Mouse (Mus musculus) left cerebral cortex, adult 18-20 months (tissue): ENCODE measurements at regions not wholly inside any gene's neighbourhood (a gene's known extent, or its start where the extent isn't known, plus 50 kb on each side); places are given as distances from the start of the nearest gene placed in this dataset.

Experiments
- DNase-seq, 2 experiments: peaks; one replicate each; pipeline ENCODE4 v3.0.0; 2021 to 2022; ENCODE audit warnings: low spot score in 2 of 2, mixed read lengths in 1 of 2

DNA sequence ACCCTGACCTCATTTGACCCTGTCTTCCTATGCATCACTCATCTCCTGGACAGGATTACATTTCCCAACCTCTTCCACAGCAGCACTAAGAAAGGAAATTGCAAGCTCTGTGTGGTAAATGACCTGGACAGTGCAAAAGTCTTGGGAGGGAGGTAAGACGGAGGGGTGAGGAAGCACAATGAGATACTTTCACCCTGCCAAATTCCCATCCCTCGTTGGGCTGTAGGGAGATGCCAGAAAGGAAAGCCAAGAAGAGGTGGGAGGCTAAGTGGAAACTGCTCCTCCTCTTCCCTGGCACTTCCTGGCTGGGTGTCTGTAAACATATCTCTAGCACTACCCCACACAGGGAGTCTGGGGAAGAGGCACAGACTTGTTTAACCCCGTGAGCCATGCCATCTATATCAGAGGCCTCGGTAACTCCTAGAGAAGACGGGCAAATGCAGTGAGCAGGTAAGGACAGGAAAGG lies 274.2 kb downstream of the Gm11361 start:
- DNase-seq = no peak

DNA sequence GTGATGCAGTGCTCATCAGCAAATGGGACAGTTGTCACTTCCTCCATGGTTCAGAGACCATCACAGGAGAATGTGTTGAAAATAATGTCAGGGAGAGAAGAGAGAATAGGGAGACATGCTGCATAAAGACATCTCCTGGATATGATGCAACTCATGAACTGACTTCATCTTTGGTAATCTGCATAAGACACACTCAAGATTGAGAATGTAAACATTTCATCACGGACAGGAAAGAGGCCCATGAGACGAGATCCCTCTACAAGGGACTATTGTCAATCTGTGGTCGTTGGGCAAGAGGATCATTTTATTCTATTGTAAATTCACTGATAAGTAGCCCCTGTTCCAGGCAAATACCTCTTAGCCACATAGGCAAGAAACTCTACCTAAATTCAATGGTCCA lies 273.6 kb downstream of the Gm11361 start:
- no peak for DNase-seq

DNA sequence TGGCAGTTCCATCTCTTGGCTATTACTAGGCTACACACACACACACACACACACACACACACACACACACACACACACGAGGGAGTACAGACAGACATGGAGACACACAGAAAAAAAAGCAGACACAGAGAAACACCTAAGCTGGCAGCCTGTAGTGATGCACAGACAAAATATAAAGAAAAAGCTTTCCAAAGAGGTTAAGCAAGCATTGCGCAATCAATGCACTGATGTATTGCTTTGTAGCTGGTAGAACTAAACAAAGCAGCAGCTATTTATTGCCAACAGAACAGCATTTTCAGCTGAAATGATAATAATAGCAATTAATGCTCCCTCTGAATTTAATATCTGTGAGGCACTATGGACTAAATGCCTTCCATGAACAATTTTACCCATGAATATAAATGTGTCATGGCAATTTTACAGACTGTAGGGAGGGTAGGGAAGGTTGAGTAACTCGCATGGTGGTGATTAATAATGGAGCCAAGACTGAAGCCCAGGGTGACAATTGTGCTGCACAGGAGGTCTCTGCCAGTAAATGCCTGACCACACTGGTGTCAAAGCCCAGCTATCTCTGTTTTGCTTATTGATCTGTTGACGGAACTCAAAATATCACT lies 271.7 kb downstream of the Gm11361 start:
- no peak for DNase-seq

DNA sequence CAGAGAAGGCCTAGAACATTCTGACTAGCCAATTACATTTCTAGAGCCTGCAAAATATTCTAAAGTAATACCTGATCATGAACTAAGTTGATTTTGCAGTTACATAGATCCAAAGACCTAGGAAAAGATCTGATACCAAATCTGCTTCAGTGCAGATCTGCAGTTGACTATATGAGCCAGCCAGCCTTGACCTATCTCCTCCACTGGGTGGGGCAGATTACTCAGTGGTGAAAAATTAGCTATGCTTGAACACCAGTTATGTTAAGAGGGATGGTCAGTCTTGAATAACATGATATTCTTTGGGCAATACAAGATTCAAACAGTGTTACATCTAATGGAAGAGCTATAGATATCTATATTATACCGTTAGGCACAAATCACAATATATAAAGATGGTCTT lies 269.0 kb downstream of the Gm11361 start:
- DNase-seq = no peak

DNA sequence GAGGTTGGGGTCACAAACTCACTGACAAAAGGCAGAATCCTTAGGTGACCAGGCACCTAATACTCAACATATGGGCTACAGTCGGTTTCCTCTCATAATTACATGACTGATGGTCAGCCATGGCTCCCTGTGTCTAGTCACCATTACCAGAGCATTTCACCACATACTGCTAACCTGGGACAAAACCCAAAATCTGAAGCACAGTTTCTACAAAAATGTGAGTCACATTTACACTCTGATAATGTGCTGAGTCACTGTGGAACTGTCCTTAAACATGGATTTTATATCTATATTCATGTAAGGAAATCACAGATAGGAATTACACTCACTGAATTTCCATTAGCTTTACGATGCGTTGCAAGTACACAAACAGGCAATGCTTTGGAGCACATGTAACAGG lies 267.1 kb downstream of the Gm11361 start:
- DNase-seq = no peak

DNA sequence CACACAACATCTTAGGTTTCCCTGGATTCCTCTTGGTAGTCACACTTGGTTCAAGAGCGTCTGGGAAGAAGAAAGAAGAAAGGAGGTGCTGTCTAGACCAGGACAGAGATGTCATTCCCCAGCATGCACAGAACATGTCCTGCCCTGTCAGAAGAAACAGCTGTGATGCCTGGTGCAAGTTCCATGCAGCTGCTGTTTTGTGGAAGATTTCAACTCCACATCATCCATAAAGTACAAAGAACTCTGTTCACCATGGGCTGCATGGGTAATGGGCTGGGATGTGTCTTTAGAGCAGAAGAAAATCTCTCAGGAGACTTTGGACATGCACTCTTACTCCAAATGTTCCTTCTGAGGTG lies 262.8 kb downstream of the Gm11361 start:
- DNase-seq = no peak

DNA sequence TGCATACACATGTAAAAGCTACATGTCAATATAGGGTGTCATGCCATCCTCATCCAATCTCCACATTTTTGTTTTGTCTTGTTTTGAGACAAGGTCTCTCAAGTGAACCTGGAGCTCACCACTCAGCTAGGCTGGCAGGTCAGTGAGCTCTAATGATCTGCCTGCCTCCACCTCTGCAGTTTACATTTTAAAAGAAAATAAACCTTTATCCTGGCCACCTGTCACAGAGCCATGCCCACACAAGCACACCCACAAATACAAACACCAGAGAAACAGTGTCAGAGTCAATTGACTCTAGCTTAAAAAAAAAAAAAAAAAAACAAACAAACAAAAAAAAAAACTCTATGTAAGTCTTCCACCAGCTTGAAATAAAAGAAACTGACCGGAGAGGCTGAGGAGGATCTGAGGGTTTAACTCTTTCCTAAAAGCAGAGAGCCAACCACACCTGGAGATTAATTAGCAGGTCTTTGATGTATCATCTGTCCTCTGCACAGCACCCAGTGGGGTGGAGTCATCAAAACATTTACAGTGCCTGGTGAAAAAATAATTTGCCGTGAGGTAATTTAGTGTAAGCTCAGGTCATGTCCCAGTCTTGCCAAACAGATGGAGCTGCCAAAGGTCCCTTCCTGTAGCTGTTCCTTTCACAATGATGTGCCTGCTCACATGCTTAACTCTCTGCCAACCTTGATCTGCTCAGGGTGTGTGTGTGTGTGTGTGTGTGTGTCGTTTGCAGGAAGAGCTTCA lies 262.2 kb downstream of the Gm11361 start:
- no peak for DNase-seq

DNA sequence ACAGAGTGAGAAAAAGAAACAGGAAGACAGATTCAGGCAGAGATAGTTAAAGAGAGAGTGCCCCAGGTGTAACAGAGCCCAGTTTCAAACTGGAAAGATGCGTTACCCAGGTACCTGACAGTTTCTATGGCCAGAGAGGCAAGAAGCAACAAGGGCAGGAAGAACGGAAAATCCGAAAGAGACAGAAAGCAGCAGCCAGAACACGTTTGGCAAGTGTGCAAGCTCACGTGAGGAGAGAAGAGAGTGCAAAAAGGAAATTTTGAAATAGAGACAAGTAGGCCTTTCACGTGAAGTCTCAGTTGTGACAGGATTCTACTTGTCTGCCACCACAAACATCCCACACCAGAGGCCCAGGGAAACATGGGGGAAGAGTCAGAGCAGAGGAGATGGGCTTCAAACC lies 259.8 kb downstream of the Gm11361 start:
- no peak for DNase-seq

DNA sequence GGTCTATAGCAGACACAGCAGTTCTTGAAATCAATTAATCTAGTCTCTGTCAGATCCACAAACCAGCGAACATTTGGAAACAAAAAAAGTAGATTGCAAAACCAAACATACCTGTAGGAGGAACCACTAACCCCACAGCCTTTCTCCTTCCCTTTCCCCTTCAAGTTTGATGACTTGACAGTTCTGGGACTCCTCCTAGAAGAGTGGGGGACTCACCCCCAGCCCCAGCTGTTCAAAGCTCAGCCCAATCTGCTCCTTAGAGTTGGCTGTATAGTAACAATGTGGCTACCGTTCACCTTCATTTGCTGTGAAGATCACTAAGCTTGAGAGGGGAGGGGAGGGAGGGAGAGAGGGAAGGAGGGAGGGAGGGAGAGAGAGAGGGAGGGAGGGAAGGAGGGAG lies 259.3 kb downstream of the Gm11361 start:
- DNase-seq = no peak

DNA sequence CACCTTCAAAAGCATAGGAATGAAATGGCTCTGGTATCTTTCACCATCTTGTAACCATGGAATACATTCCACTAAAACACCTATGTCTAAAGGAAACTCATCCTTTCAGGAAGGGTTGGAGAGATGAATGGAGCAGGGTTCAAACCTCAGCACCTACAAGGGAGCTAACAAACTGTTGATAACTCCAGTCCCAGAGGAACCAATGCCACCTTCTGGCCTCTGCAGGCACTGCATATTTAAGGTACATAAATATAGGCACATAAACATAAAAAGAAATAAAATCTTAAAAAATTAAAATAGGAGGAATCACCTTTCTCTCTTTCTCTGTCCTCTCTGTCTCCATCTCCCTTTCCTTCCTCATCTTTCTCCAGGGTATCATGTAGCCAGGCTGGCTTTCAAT lies 256.9 kb downstream of the Gm11361 start:
- DNase-seq = no peak

DNA sequence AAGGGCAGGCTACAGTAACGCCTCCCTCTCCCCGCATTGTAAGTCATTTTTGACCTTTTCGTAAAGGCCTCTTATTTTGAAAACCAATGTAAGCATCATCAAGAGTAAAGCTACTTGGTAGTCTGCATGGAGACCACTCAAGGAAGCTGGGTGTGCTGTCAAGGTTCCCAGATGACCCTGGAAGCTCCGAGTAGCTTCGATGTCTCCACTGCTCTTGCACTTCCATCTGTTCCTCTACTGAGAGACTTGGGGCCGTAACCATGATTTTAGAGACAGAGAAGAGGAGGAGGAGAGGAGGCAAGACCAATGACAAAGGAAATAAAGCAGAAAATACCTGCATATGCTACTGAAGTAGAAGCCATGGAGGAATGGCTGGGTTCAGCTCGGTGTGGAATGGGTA lies 256.0 kb downstream of the Gm11361 start:
- no peak for DNase-seq

DNA sequence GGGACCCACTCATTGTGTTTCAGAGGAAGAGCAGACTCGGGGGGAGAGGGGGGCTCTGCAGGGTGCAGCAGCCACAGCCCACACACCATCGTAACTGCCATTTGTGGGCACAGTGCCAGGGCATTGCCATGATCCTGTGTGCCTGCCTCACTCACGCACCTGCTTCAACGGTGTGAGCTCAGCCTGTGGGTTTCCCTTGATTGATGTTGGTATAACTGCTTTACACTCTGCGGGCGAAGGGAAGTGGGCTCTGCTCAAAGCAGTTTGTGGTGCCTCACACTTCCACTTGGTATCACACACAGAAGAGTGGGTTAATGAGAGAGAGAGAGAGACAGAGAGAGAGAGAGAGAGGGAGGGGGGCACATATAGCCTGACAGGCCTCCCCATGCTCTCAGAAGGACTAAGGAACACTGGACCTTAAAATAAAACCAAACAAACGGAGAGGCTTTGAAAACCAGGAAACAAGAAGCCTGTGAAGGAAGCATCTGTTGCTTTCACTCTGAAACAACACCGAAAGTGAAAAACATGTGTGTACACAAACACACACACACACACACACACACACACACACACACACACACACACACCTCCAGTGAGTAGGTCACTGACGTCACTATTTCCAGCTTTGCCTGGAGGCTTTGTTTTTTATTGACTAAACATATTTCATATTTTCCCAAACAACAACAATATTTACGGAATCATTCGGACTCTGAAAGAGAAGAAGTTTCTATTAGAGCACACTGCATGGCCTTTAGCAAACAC lies 255.4 kb downstream of the Gm11361 start:
- DNase-seq = no peak

DNA sequence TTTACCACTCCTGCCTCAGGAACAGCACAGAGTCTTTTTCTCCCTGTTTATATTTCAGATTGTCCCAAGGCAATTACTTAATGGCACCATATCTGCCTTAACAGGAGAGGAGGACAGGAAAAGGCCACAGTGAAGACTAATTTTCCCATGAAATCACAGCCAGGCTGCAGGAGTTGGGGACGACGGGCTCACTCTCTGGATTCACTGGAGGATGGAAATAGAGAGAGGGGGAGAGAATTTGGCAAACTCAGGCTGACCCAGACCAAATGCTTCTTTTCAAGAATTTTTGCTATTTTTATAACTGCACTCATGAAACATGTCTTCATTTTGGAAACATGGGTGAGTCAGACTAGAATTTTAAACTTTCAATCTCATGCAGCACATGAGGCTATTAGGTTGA lies 250.9 kb downstream of the Gm11361 start:
- DNase-seq = no peak

DNA sequence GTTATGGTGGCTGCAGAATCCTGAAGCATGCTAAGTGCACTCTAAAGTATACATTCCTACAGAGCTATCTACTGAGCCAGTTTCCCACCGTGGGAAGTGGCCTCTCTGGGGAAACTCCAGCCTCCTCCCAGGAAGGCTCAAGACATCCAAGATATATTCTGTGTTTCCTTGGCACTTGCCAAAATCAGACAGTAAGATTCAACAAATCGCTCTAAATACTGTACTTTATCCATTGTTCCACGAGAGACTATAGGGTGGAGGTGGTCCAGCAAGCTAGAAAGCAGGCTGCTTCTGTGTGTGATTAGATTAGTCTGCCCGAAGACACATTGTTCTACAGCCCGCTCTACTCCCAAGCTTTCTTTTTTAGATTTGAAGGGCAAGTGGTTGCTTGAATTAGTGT lies 250.5 kb downstream of the Gm11361 start:
- DNase-seq = no peak

DNA sequence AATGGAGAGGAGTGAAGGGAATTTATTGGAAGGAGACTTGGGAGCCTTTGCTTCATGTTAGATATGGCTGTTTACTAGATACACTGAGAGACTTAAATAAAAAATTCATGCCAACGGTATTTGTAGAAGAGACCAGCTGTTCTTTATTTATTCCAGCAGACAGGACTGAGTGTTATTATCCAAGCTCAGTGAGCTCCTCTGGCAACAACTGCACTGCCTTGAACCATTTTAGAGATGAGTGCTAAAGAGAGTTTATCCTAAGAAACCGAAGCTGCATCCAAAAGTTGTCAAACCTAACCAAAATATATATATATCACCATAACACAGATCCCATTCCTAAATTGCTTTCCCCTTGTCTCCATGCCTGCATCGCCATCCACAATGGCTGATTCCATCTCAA lies 247.0 kb downstream of the Gm11361 start:
- DNase-seq = no peak

DNA sequence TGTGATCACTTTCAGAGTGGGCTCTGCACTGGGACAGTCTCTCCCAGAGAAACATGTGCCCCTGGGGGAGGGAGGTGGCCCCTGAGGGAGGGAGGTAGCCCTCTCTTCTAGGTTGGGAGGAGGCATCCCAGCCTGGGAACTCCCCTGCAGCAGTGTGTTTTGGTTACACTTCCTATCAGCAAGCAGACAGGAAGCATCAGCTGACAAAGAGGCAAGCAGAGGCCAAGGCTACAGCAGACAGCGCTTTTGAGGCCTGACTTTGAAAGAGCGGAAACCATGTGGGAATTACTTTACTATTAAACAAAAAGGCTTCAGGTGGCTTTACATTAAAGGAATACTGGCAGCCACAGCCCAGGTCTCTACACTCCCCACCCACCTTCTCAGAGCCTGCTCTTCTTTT lies 244.8 kb downstream of the Gm11361 start:
- no peak for DNase-seq

DNA sequence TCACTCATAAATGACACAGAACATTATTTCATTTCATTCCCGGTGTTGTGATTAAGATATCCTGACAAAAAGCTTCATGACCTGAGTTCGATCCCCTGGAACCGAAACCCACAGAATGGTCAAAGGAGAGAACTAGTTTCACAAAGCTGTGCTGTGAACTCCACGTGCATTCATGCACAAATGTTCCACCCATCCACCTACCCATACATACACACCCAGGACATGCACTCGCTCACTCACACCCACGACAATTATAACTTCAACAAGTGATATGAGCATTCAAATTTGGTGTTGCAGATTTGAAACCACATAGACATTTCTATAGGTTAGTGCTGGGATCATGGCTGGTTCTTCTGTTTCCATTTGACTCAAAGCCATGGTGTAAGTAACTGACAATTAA lies 243.4 kb downstream of the Gm11361 start:
- no peak for DNase-seq

DNA sequence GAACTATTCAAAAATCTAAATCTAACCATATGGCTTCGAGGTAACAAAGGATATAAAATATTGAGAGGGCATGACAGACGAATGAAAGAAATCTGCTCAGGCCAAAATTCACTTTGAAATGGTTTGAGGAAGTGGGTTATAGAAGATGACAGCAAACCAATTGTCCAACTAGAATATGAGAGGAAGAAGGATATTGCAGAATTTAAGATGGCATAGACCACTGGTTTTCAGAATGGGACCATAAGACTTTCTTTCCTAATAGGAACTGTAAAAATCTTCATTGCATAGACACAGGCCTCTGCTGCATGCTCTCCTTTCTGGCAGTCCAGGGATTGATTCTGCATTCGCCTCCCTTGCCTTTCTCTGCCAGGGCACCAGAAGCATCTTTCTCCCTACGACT lies 240.2 kb downstream of the Gm11361 start:
- DNase-seq = no peak

DNA sequence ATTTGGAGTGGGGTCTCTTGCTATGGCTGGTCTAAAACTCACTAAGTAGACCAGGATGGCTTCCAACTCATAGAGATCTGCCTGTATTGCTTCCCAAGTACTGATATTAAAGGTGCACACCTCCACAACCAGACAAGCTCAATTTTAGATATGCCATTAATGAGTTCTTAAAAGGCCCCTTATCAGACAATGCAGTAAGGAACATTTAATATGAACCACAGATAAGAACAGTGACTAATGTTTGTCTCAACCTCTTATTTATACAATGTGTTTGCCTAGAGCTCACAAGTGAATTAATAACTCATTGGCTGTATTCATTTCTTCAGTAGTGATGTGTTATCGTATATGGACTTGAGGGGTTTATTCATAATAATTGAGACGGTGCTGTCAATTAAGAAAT lies 234.7 kb downstream of the Gm11361 start:
- DNase-seq = no peak

DNA sequence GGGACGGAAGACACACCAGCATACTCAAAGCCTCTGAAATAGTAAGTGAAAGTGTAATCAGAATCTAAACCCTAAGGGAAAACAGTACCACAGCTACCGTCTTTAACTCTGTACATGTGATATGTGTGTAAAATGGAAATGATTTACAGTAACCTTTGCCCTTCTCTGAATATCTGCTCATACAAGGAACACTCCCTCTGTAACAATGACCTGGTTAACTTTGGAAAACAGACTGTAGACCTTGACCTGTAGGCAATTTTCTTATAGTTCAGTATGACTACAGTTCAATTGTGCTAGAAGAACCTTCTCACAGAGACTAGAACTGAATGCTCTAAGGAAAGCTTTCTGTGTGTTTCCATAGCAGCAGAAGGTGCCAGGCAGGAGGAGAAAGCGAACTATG lies 226.4 kb downstream of the Gm11361 start:
- no peak for DNase-seq

DNA sequence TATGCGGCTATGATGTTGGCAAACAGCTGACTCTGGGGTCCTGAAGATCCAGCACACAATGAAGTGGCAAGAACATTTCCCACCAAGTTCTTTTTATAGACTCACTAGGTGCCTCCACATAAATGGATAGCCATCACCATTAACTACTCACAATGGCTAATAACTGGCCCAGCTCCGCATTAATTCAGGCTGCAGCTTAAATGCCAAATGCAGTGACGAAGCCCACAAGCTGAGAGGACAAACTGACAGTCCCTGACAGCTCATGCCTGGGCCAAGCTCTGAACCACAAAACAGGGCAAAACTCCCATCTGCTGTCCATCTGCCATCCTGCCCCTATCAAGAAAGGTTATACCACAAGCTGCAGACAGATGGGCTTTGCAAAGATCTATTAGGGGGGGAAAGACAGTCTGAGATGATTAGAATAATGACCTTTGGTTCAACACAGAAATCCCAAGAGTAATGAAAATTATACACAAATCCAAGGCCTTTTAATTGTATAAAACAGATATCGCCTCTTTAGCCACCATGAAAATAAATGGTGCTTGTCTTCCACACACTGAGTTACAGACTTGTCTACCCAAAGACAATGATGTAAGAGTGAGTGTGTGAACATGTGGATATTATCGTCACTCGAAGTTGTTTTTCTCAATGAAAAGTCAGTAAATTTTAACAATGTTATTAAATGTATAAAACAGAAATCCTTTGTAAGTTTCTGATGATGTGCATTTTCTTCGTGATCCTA lies 224.1 kb downstream of the Gm11361 start:
- no peak for DNase-seq

DNA sequence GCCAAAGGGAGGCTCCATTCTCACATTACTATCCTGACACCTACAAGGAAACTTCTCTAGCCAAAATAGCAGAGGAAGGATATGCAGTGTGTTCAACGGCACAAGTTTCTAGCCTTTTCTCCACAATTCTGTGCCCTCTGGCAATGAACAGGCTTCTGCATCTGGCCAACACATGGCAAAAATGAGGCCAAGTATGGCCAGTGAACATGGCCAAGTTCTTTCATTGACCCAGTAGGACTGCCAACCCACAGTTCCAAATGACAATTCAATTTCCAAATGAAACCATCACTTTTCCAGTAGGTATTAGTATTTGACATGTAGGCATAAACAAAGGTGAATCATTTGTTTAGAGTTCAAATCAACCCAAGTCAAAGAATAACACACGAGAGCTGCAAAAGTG lies 208.8 kb downstream of the Gm11361 start:
- no peak for DNase-seq
